Mouse (Mus musculus) midbrain, embryonic 15.5 days (tissue): ENCODE results near the gene Spin1. TPM values are rescaled to one million over a fixed set of nuclear protein-coding genes. Genes with fewer than 3 reads are reported as not detected.

Source experiments
- ATAC-seq: fragments of 200-750 bp; cut with Nextera tagmentation; replicated peaks from 2 replicates; pipeline ENCODE4 v1.8.0; 2017; ENCODE audit warnings: moderate TSS enrichment
- H3K27ac ChIP-seq: fragments of 300-500 bp; sonication (generic); 2 replicates; pipeline ENCODE4 v1.5.1; 2015; ENCODE audit warnings: mild to moderate bottlenecking, inconsistent platforms
- H3K27me3 ChIP-seq: fragments of 300-500 bp; sonication (generic); replicated peaks from 2 replicates; pipeline ENCODE4 v1.6.1; 2015; ENCODE audit warnings: inconsistent platforms
- H3K36me3 ChIP-seq: fragments of 300-500 bp; sonication (generic); replicated peaks from 2 replicates; pipeline ENCODE4 v1.6.1; 2015; ENCODE audit warnings: inconsistent platforms
- H3K4me1 ChIP-seq: fragments of 300-500 bp; sonication (generic); 2 replicates; pipeline ENCODE4 v1.6.1; 2015; ENCODE audit warnings: inconsistent platforms
- H3K4me2 ChIP-seq: fragments of 300-500 bp; sonication (generic); 2 replicates; pipeline ENCODE4 v1.6.1; 2015; ENCODE audit warnings: inconsistent platforms, mild to moderate bottlenecking, moderate library complexity
- H3K4me3 ChIP-seq: fragments of 300-500 bp; sonication (generic); 2 replicates; pipeline ENCODE4 v1.5.1; 2015; ENCODE audit warnings: mild to moderate bottlenecking, inconsistent platforms
- H3K9ac ChIP-seq: fragments of 300-500 bp; sonication (generic); 2 replicates; pipeline ENCODE4 v1.6.1; 2015; ENCODE audit warnings: mild to moderate bottlenecking, inconsistent platforms
- H3K9me3 ChIP-seq: fragments of 300-500 bp; sonication (generic); 2 replicates; pipeline ENCODE4 v1.6.1; 2016; ENCODE audit warnings: inconsistent platforms
- WGBS: fragments of 180-500 bp; shearing (Covaris S2); methylation state at CpG from one replicate; pipeline ENCODE4 v1.1.7; 2015; ENCODE audit warnings: mixed read lengths; 5-methylcytosine and 5-hydroxymethylcytosine counted together
- polyA plus RNA-seq: library from polyadenylated mRNA; unstranded; fragments of >200 nt; fragmentation: Nextera tagmentation; extraction: Ambion mirVana; gene quantifications from 2 replicates; pipeline ENCODE4 v1.2.1, GENCODE M21; 2015

Gene Spin1
- polyA plus RNA-seq, 1 experiment from 2014 or later = 176 TPM

DNA sequence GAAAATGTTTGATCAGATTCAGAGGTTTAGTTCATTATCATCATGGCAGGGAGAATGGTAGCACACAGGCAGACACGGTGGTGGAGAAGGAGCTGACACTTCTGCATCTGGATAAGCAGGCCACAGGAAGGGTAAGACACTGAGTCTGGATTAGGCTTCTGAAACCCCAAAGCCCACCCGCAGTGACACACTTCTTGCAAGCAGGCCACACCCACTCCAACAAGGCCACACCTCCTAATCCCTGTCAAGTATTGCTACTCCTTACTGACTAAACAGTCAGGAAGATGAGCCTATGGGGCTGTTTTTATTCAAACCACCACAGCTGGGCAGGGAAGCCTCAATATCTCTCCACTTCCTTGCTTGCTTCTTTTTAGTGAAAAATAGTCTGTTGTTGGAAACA, 19.9 kb upstream of the Spin1 start:
- H3K27ac ChIP-seq = no peak overlapping the region
- 53% methylated on average over 2 of the region's 2 CpGs for WGBS
- no peak for ATAC-seq
- H3K4me2 ChIP-seq = no peak overlapping the region
- H3K9me3 ChIP-seq = no peaks in the 10 kb centered on the region
- no peak overlapping the region for H3K9ac ChIP-seq
- H3K36me3 ChIP-seq = no peaks in the 10 kb centered on the region
- no peaks in the 10 kb centered on the region for H3K4me1 ChIP-seq
- H3K27me3 ChIP-seq = no peaks in the 10 kb centered on the region
- no peak overlapping the region for H3K4me3 ChIP-seq

DNA sequence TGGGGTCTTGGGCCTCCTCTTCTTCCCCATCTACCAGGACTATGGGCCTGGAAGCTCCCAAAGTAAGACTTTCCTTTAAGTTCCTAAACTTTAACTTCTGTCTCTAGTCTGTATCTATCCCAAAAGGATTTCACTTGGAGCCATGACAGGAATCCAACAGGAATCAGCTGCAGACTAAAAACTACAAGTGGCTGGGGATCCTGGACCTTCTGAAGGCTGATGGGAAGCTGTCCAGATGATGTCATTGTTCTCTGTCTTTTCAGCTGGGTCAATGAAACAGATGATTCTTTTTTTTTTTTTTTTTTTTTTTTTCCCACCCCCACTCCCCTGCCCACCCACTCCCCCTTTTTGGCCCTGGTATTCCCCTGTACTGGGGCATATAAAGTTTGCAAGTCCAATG, 16.4 kb upstream of the Spin1 start:
- Histone ChIP-seq H3K4me1 (no peaks in the 10 kb centered on the region), H3K4me3 (no peak overlapping the region), H3K4me2 (no peak overlapping the region), H3K9me3 (no peaks in the 10 kb centered on the region), H3K36me3 (no peaks in the 10 kb centered on the region), H3K27ac (no peak overlapping the region), H3K9ac (no peak overlapping the region), H3K27me3 (no peaks in the 10 kb centered on the region)
- ATAC-seq = no peak

DNA sequence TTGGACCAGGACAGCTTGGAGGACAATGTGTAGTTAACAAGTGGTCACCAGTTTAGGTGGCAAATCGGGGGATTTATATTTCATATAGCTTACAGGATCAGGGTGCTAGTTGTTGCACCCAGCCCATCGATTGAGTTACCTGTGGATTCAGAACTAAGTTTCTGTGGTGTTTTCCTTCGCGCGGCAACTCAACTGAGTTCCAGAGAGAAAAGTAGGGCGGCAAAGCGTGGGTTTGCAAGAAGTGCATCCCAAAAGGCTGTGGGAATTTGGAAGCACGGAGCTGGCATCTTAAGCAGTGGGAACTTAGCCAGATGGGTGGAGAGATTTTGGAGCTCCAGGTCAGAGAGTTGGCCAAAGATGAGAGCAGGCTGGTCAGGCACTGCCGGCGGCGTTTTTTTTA, 14.7 kb upstream of the Spin1 start:
- Histone ChIP-seq H3K27me3 (no peaks in the 10 kb centered on the region), H3K4me2 (no peak overlapping the region), H3K9ac (no peak overlapping the region), H3K4me3 (no peak overlapping the region), H3K36me3 (no peaks in the 10 kb centered on the region), H3K27ac (no peak overlapping the region), H3K9me3 (no peaks in the 10 kb centered on the region), H3K4me1 (no peaks in the 10 kb centered on the region)
- WGBS = 93% methylated on average over 11 of the region's 11 CpGs
- no peak for ATAC-seq

DNA sequence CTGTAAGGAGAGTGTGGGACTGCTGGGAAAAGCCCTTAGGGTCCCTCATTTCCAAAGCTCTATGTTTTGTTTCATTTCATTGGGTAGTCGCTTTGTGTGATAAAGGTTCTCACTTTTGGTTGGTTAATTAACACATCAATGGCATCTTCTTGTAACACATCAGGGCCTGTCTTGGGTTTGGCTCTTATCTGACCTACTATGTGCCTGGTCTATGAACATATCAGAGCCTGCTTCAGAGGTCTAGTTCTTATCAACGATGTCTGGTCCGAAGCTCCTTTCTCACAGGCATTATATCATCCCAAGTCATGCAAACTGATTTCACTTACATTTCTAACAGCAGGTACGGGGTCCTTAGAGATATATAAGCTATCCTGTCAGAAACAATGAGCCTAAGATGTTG, 13.4 kb upstream of the Spin1 start:
- Histone ChIP-seq H3K27me3 (no peaks in the 10 kb centered on the region), H3K4me1 (no peaks in the 10 kb centered on the region), H3K9ac (no peak overlapping the region), H3K36me3 (no peaks in the 10 kb centered on the region), H3K27ac (no peak overlapping the region), H3K4me3 (no peak overlapping the region), H3K9me3 (no peaks in the 10 kb centered on the region), H3K4me2 (no peak overlapping the region)
- WGBS = 90% methylated on average over 4 of the region's 4 CpGs
- no peak for ATAC-seq

DNA sequence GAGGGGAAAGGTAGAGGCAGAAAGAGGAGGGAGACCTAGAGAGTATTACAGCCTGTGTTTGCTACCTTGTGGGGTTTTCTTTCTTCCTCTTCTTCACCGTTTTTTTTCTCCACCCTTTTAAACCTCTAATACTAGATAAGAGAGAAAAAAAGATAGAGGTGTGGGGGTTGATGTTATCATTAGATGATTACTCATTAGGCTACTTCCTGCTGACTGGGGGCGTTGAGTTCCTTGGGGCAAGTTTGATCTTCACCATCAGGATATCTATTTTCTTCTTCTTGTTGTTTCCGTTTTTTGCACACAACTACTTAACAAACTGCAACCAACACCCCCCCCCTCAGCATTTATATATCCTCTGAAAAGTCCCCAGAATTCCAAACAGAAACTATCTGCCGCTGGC, 12.5 kb upstream of the Spin1 start:
- no peaks in the 10 kb centered on the region for H3K9me3 ChIP-seq
- no peak overlapping the region for H3K9ac ChIP-seq
- H3K36me3 ChIP-seq = no peaks in the 10 kb centered on the region

DNA sequence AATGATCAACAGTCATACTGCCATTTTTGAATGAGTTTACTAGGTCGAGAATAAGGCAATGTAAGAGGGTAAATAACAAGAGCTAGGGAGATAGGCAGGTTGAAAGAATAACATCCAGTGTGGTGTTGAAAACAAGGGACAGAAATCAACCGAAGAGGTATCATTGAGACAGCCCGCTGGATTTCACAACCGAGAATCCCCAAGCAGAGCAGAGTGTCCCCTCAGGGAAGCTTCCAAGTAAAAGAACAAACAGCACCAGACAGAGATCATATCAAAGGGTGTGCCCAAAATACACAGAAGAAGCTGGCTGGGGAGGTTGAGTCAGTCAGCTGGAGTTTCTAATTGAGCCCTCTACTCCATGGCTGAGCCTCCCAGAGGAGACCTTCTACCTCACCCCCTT, 11.6 kb upstream of the Spin1 start:
- WGBS = 80% methylated on average over 4 of the region's 4 CpGs
- Histone ChIP-seq H3K9ac (no peak overlapping the region), H3K36me3 (no peaks in the 10 kb centered on the region), H3K27ac (no peak overlapping the region), H3K9me3 (no peaks in the 10 kb centered on the region), H3K27me3 (no peaks in the 10 kb centered on the region), H3K4me2 (no peak overlapping the region), H3K4me3 (no peak overlapping the region), H3K4me1 (no peaks in the 10 kb centered on the region)
- ATAC-seq = no peak

More for the DNA sequence above, 12.5 kb upstream of the Spin1 start:
- Histone ChIP-seq H3K27ac (no peak overlapping the region), H3K4me1 (no peaks in the 10 kb centered on the region), H3K4me3 (no peak overlapping the region), H3K27me3 (no peaks in the 10 kb centered on the region), H3K4me2 (no peak overlapping the region)
- no peak for ATAC-seq
- 75% methylated on average over 4 of the region's 4 CpGs for WGBS

DNA sequence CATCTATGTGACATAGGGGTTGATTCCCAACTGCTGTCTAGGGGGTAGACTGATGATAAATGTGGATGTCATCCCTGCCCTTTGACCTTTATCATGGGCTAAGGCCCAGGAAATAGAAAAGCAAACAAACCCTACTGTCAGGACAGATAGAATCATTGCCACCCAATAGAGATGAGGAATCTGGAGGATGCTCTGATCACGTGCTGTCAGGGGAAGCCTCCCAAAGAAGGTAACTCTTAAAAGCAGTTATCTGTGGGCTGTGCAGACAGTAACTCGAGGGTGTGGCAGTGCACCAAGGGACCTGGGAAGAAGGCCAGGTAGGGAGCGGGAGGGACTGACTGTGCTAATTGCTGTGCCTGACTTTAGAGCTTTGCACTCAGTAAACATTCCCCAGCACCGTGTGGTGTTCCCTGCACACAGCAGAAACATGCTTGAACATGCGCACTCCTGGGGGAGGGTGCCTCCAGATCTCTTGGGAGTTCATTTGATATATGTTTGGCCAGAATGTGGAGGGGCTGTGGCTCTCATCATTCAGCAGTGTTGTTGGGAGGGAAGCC, 10.5 kb upstream of the Spin1 start:
- Histone ChIP-seq H3K27ac (no peak overlapping the region), H3K36me3 (no peaks in the 10 kb centered on the region), H3K27me3 (no peaks in the 10 kb centered on the region), H3K4me3 (no peak overlapping the region), H3K9ac (no peak overlapping the region), H3K9me3 (no peaks in the 10 kb centered on the region), H3K4me1 (no peaks in the 10 kb centered on the region), H3K4me2 (no peak overlapping the region)
- WGBS = 86% methylated on average over 5 of the region's 5 CpGs
- no peak for ATAC-seq

DNA sequence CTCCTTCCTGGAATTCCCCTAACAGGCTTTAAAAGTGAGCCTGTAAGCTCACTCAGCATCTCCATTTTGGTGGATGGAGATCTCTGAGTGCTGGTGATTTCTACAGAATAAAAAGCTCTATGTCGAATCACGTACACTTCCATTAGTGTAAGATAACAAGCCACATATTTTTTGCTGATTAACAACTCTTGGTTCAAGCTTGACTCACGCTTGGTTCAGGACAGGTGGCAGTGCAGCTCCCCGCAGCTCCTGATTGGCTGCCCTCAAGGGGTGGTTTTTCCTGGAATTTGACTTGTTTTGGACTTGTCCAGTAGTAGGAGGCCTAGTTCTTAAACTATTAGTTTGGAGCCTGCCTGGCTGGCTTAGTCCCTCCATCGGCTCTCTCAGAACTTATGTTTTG, 7.2 kb upstream of the Spin1 start:
- H3K4me1 ChIP-seq = peaks cover 3% of the 10 kb centered on the region
- no peak overlapping the region for H3K4me2 ChIP-seq
- H3K9ac ChIP-seq = no peak overlapping the region
- no peaks in the 10 kb centered on the region for H3K9me3 ChIP-seq
- ATAC-seq = no peak
- WGBS = 92% methylated on average over 5 of the region's 5 CpGs
- H3K36me3 ChIP-seq = no peaks in the 10 kb centered on the region
- H3K27me3 ChIP-seq = no peaks in the 10 kb centered on the region
- H3K27ac ChIP-seq = no peak overlapping the region
- H3K4me3 ChIP-seq = no peak overlapping the region

DNA sequence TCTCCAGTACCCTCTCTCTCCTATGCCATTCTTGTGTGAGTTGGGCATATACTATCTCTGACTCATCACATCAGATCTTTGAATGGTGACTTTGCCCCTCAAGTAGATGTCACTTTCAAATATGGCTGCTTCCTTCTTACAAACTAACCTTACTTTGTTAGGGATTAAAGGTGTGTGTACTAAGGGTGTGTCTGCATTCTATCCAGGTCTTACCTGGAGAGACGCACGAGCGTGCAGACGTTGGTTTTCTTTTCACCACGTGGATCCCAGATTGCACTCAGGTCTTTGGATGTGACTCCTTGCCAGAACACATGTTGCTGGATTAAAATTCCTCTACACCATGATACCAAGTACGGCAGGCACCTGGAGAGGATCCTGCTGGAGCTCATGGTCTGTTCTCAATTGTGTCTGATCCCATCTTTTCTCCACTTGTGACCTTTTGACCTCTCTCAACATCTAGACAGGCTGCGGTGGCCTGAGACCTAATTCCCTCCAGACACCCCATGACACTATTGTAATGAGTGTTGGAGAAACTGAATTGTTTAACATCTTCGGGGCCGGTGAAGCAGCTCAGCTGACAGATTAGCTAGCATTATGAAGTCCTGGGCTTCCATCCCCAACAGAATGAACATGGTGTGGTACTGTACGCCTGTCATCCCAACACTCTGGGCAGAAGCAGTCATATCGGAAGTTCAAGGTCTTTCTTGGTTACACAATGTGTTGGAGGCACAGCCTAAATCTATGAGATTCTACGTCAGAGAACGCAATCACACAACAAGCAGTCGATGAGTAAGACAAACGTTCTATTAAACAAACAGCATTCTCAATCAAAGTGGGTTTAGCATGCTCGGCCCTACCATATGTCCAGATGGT, 6.1 kb upstream of the Spin1 start:
- Histone ChIP-seq H3K27ac (no peak overlapping the region), H3K27me3 (no peaks in the 10 kb centered on the region), H3K4me3 (no peak overlapping the region), H3K4me1 (peaks cover 14% of the 10 kb centered on the region), H3K9me3 (no peaks in the 10 kb centered on the region), H3K36me3 (no peaks in the 10 kb centered on the region), H3K4me2 (no peak overlapping the region), H3K9ac (no peak overlapping the region)
- 78% methylated on average over 16 of the region's 16 CpGs for WGBS
- no peak for ATAC-seq

DNA sequence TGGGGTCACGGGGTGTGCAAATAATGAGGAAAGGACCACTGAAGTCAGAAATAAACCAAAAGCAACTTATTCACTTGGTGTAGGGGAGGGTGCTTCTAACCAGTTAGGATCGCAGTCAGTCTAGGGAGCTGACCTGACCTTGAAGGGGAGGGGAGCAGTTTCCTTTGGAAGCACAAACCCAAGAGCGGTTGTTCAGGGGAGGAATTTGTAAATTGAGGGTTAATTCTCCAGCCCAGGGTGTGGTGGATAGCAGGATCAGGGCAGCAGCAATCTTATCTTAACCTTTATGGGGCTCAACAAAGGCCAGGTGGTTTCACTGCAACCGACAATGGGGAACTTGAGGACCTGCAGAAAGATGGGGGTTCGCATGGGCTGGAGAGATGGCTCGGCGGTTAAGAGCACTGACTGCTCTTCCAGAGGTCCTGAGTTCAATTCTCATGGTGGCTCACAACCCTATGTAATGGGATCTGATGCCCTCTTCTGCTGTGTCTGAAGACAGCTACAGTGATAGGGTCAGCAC, 5.4 kb upstream of the Spin1 start:
- Histone ChIP-seq H3K9me3 (no peaks in the 10 kb centered on the region), H3K27me3 (no peaks in the 10 kb centered on the region), H3K9ac (no peak overlapping the region), H3K36me3 (no peaks in the 10 kb centered on the region), H3K4me1 (peaks cover 14% of the 10 kb centered on the region), H3K27ac (no peak overlapping the region), H3K4me3 (no peak overlapping the region), H3K4me2 (no peak overlapping the region)
- WGBS = 92% methylated on average over 7 of the region's 7 CpGs
- ATAC-seq = no peak

DNA sequence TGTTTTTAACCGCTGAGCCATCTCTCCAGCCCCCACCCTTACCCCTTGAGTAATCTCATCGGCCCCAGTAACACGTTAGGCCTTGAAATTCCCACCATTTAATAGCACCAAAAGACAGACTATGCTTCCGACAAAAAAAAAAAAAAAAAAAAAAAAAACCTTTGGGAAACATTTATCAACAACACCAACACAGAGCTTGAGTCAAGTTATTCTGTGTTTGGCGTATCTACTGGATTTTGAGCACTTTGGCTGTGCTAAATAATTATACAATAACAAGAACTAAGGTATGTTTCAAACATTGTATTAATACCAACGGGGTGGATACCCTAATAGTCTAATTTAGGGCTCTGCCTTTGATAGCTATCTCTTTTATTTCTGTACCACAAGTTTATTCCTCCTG, 4.0 kb upstream of the Spin1 start:
- Histone ChIP-seq H3K9ac (no peak overlapping the region), H3K4me1 (peaks cover 14% of the 10 kb centered on the region), H3K36me3 (no peaks in the 10 kb centered on the region), H3K27ac (no peak overlapping the region), H3K9me3 (no peaks in the 10 kb centered on the region), H3K4me3 (no peak overlapping the region), H3K27me3 (no peaks in the 10 kb centered on the region), H3K4me2 (no peak overlapping the region)
- no peak for ATAC-seq
- 94% methylated on average over 6 of the region's 6 CpGs for WGBS

DNA sequence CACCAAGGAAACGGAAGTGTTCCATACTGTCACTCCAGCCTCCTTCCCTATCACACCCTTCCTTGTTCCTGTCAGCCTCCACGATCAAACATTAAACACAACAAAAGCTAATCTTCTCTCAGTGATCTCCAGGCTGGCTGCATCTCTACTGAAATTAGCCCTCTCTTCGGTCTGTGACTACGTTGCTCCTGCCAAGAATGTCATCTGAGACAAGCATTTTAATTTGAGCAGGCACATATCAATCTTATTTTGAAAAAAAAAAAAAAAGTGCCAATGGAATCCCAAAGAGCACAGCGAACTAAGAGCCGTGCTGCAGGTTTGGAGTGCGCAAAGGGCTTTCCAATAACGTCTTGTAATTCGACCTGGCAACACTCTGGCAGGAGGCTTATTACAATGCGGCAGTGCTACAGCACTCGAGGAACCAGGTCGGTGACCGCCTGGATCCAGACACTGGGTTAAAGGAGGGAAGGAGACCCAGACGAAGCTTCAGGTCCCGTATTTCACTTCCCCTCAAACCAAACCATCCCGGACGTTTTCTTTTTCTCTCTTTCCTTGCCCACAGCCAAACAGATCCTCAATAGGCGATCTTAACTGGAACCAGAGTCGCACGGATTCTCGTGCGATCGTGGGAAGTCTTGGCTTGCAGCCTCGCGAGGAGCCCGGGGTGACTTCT, 984 bp upstream of the Spin1 start:
- H3K4me3 ChIP-seq = peak overlapping the region; percentile 66
- peak overlapping the region; percentile 71 for H3K4me2 ChIP-seq
- ATAC-seq = peak; percentile 43
- no peaks in the 10 kb centered on the region for H3K36me3 ChIP-seq
- H3K9me3 ChIP-seq = no peaks in the 10 kb centered on the region
- 1% methylated on average over 26 of the region's 26 CpGs for WGBS
- H3K9ac ChIP-seq = peak overlapping the region; percentile 96
- no peaks in the 10 kb centered on the region for H3K27me3 ChIP-seq
- H3K27ac ChIP-seq = peak overlapping the region; percentile 96
- peaks cover 31% of the 10 kb centered on the region for H3K4me1 ChIP-seq
